Mouse (Mus musculus) thymus, adult 2 months (tissue): ENCODE measurements at regions not wholly inside any gene's neighbourhood (a gene's known extent, or its start where the extent isn't known, plus 50 kb on each side); places are given as distances from the start of the nearest gene placed in this dataset.

Experiments used
- CTCF ChIP-seq: fragments of 200-500 bp; IDR thresholded peaks from 2 replicates; pipeline ENCODE4 v1.5.1; 2012; ENCODE audit warnings: mild to moderate bottlenecking, control low read depth, low read length, moderate library complexity, borderline replicate concordance; ENCODE audit not compliant: control insufficient read depth, poor library complexity, insufficient read depth; ENCODE audit errors: extremely low read depth
- POLR2A ChIP-seq: fragments of 200-500 bp; IDR thresholded peaks from 2 replicates; pipeline ENCODE4 v1.6.1; 2012; ENCODE audit warnings: mild to moderate bottlenecking, low read length, control low read depth, moderate library complexity; ENCODE audit not compliant: control insufficient read depth, poor library complexity, insufficient read depth; ENCODE audit errors: extremely low read depth

GRCm38 (mm10) chr19:53454059-53454458 lies 63.7 kb upstream of the Smndc1 start:
- TF ChIP-seq CTCF (no peak), POLR2A (no peak)
